Mouse (Mus musculus) gastrocnemius, postnatal 14 days (tissue): ENCODE results near the gene Tktl2. TPM values are rescaled to one million over a fixed set of nuclear protein-coding genes. Genes with fewer than 3 reads are reported as not detected.

Experiments
- DNase-seq: peaks from one replicate; pipeline ENCODE4 v3.0.0; 2021; ENCODE audit warnings: mixed read lengths
- intact Hi-C: fragments of 180-260 bp; cut with DNase I; formaldehyde crosslinking; loops from one replicate; pipeline ENCODE4 v1.15.1; 2025; ENCODE audit warnings: low total_unique reads
- long read RNA-seq, 2 experiments: library from polyadenylated mRNA; stranded (forward); transcript quantifications; one replicate each; pipeline ENCODE4 v2.0.0; 2021
- total RNA-seq, 2 experiments: library from RNA; stranded (reverse); gene quantifications; 2 replicates each; pipeline ENCODE4 v1.2.3; 2021

Tktl2 gene
- not detected for total RNA-seq
- long read RNA-seq, experiment 1, result 0 reads
- long read RNA-seq, experiment 2, result 0 reads

- intact Hi-C loops, result no loop called here
- no peak for DNase-seq
Observed at GRCm38 (mm10) chr8:66511537-66511936, at the start of gene Tktl2. TSS of gene Tktl2 (plus strand) at chr8:66511756.

GRCm38 (mm10) chr8:66469821-66470220 is 41.7 kb upstream of the Tktl2 start:
- intact Hi-C loops, result no loop called here
- no peak for DNase-seq

GRCm38 (mm10) chr8:66476880-66477279 is 34.7 kb upstream of the Tktl2 start:
- intact Hi-C loops, result no loop called here
- no peak for DNase-seq

- DNase-seq, result peak; percentile 74
- intact Hi-C loops, result no loop called here
Observed at GRCm38 (mm10) chr8:66486084-66486763, 25.3 kb upstream of the Tktl2 start, which contains the start of gene Tma16. TSS of gene Tma16 (minus strand) at chr8:66486530.

- intact Hi-C loops, result no loop called here
Observed at GRCm38 (mm10) chr8:66488556-66488955, 23.0 kb upstream of the Tktl2 start.

GRCm38 (mm10) chr8:66490624-66491023 is 20.9 kb upstream of the Tktl2 start:
- no peak for DNase-seq
- intact Hi-C loops, result no loop called here

More at GRCm38 (mm10) chr8:66488556-66488955, 23.0 kb upstream of the Tktl2 start:
- no peak for DNase-seq

- DNase-seq, result no peak
- intact Hi-C loops, result no loop called here
Observed at GRCm38 (mm10) chr8:66494496-66494895, 17.1 kb upstream of the Tktl2 start.

- intact Hi-C loops, result loop anchor here (5.0 kb wide), 1 partner anchor 48 kb away; no protein-coding TSS in a partner anchor
- peak; percentile 64 for DNase-seq
Observed at GRCm38 (mm10) chr8:66495726-66496125, 15.8 kb upstream of the Tktl2 start.

GRCm38 (mm10) chr8:66496998-66497577 is 14.5 kb upstream of the Tktl2 start:
- intact Hi-C loops, result loop anchor here (5.0 kb wide), 1 partner anchor 50 kb away; no protein-coding TSS in a partner anchor
- no peak for DNase-seq

- intact Hi-C loops, result no loop called here
- no peak for DNase-seq
Observed at GRCm38 (mm10) chr8:66503381-66503780, 8.2 kb upstream of the Tktl2 start.

GRCm38 (mm10) chr8:66519149-66519548 is 7.6 kb downstream of the Tktl2 start:
- intact Hi-C loops, result no loop called here
- DNase-seq, result no peak

GRCm38 (mm10) chr8:66520576-66520975 is 9.0 kb downstream of the Tktl2 start:
- intact Hi-C loops, result no loop called here
- DNase-seq, result no peak

GRCm38 (mm10) chr8:66550092-66550491 is 38.5 kb downstream of the Tktl2 start:
- DNase-seq, result no peak
- intact Hi-C loops, result no loop called here

Other genes starting within 250 kb of the Tktl2 start
- gene Tma16, start 25.2 kb upstream of the Tktl2 start, total RNA-seq, result 1 to 10 TPM; 4.6 TPM
- gene Npy5r, start 176.4 kb downstream of the Tktl2 start, total RNA-seq, result not detected
- gene Npy1r, start 185.4 kb downstream of the Tktl2 start, total RNA-seq, result 1 to 10 TPM; 1.1 to 2.6 TPM